Mouse (Mus musculus) large intestine, adult 2 months (tissue): ENCODE results near the gene Gsap. TPM values are rescaled to one million over a fixed set of nuclear protein-coding genes. Genes with fewer than 3 reads are reported as not detected.
A peak's percentile ranks its signal among the peaks of the same experiment; 100 is the strongest.
"Not testable (repeated sequence)": the region's sequence is repeated elsewhere in the genome, so short reads cannot be mapped to it uniquely, and the experiment has no call there.

Experiments
- DNase-seq: peaks from one replicate; pipeline ENCODE4 v3.0.0-alpha.2; 2012; ENCODE audit warnings: low read depth, low spot score
- WGBS: fragments of 180-500 bp; shearing (Covaris S2); methylation state at CpG from one replicate; pipeline ENCODE4 v1.1.7; 2018; 5-methylcytosine and 5-hydroxymethylcytosine counted together
- polyA plus RNA-seq: library from polyadenylated mRNA; depleted of rRNA; stranded (reverse); fragments of >200 nt; gene quantifications from 2 replicates; pipeline ENCODE4 v1.2.3, GENCODE M21; 2012

The Gsap gene
- polyA plus RNA-seq, 1 experiment: 1.4 TPM

GRCm38 (mm10) chr5:21295683-21296082, 109.6 kb downstream of the Gsap start:
- WGBS: 70% methylated on average over 8 of the region's 8 CpGs
- DNase-seq: no peak

DNA sequence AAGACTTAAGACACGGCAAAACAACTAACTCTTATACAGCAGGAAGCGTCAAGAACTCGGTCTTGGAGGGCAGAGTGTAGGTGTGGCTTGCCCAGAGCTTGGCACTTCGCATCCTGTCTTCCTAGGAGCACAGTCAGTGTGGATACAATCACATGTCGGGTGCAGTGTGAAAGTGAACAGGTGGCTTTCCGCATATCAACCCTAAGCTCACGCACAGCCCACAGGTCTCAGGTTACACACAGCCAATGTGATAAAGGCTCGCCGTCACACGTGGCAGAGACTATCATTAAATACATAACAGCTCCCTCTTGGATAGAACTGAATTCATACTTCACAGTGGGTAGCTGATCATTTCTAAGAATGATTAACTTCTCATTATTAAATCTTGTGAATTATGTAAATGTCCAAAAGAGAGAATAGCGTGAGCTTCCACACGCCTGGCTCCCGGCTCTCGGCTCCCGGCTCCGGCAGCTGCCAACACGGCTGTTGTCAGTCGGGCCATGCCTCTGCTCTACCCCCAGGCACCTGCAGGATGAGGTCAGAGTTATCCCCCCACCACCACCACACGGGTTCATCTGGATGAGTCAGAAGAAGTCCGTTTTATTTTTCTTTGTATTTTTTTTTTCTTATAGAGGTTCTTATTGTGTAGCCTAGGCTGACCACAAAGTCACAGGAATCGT, 113.2 kb downstream of the Gsap start:
- 80% methylated on average over 21 of the region's 21 CpGs for WGBS
- no peak for DNase-seq

DNA sequence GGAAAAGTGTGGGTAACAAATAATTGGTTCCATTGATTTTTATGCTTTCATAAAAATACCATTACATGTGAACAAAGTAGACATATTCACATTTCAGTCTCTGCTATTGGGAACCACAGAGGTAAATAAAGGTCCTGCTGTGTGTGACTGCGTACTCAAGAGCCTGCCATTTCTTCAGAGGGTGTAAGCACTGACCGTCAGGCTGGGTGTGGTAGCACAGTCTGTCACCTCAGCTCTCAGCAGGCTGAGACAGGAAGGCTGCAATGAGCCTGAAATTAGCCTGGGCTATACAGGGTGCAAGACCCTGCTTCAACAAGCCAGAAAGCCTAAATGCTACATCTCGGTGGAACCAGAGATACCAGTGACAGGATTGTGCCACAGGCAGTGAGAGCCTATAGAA, 114.0 kb downstream of the Gsap start:
- 98% methylated on average over 3 of the region's 3 CpGs for WGBS
- DNase-seq: no peak

- no peak for DNase-seq
- WGBS: 51% methylated on average over 6 of the region's 6 CpGs
Measured at GRCm38 (mm10) chr5:21301011-21301410, 115.0 kb downstream of the Gsap start.

DNA sequence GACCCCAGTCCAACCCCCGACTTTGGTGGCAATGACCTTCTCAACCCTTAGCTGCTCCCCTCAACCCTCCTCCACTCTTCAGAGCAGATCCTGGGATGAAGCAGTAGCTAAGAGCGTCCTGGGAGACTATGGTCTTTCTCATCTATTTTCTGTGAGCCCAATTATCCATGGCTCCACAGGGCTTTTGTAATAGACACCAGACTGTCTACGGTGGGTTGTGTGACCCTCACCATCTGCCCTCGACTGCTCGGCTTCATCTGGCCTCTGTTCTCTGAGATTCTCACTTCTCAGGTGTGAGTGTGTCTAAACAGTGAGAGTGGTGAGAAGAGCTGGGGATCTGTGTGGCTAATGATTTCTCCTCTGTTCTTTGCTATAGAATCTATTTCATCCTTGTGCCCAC, 121.1 kb downstream of the Gsap start:
- no peak for DNase-seq
- 84% methylated on average over 5 of the region's 5 CpGs for WGBS

DNA sequence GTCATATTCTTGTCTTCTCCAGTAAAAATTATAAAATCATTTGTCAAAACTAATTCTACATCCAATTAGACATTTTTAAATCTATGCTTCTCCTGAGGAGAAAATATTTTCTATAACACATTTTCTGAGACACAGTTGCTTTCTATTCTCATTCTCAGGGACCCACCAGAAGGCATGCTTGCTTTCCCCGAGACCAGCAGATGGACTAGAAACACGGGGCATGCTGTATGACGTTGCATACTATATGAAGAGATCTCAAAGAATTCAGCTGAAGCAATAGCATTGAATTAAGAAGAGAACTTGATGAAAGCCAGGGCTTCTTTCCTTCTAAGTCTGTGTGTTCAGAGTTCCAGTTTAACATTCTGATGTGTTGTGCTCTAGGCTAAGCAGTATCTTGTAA, 128.6 kb downstream of the Gsap start:
- 89% methylated on average over 3 of the region's 3 CpGs for WGBS
- no peak for DNase-seq

DNA sequence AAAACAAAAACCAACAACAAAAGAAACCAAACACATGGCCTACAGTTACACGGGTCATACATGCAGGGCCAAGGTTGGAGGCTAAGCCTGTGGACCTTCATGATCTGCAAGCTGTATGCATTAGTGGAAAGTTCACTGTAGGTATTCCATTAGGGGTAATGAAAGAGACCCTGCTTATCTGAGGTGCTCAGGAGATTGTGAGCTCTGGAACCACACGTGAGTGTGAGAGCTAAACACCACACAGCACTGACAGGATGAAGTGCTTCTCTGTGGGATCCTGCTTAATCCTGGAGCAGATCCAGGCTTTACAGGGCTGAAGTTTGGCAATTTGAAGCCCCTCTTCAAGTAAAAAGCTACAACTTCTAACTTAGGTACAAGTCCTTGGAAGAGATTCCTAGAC, 134.1 kb downstream of the Gsap start:
- no peak for DNase-seq
- 87% methylated on average over 2 of the region's 2 CpGs for WGBS

GRCm38 (mm10) chr5:21326494-21326893, 140.4 kb downstream of the Gsap start:
- DNase-seq: peak; percentile 35
- WGBS: 16% methylated on average over 1 of the region's 1 CpGs

DNA sequence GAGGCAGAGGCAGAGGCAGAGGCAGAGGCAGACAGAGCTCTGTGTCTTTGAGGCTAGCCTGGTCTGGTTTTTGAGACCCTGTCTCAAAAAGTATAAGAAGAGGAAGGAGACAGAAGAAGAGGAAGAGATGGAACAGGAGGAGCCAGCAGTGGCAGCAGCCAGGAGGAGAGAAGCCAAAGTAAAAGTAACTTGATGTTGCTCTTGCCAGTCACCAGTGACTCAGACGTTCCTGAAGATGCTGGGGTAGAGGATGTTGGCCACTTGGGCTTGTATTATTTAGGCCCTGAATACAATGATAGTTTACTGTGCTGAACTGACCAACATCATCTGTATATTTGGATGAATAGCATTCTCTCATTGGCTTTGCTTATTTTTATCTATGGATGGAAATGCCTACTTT, 142.5 kb downstream of the Gsap start:
- WGBS: 67% methylated on average over 1 of the region's 1 CpGs
- DNase-seq: no peak

GRCm38 (mm10) chr5:21329672-21330665, 143.9 kb downstream of the Gsap start:
- WGBS: 69% methylated on average over 11 of the region's 11 CpGs
- no peak for DNase-seq

- peak; percentile 59 for DNase-seq
- 28% methylated on average over 5 of the region's 5 CpGs for WGBS
Measured at GRCm38 (mm10) chr5:21331656-21332055, 145.6 kb downstream of the Gsap start.

DNA sequence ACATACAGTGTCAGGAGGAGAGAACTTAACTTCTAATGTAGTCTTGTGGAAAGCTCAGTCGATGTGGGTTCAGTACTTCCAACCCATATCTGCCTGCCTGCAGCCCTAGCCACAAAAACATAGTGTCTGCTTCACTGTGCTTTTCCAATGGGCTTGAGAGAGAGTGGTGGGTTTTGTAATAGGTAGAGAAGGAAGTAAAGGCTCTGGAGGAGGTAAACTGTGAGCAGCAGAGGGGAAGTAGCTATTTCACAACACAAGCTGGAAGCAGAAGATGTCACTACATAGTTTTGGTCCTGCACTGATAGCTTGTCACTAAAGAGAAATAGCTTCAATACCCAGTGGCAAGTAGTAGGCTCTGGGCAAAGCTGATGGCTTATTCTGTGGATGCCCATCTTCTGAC, 146.1 kb downstream of the Gsap start:
- 41% methylated on average over 1 of the region's 1 CpGs for WGBS
- DNase-seq: no peak

GRCm38 (mm10) chr5:21342265-21342664, 156.2 kb downstream of the Gsap start:
- not testable (repeated sequence) for DNase-seq

DNA sequence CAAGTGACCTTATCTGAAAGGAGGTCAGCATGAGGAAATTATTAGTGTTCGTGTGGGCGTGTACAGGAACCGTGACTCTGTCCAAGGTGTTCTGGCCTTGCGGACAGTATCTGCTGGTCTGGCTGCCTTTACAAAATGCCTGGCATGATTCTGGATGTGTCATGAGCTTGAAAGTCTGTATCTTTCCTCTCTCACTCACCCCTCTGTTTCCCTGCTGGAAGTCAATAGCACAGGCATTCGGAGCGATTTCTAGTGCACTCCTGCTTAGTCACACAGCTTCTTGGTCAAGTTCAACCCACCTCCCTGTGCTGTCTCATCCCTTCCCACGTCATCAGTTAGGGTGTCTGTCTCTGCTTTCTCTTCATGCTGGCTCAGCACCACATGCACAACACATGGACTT, 162.3 kb downstream of the Gsap start:
- no peak for DNase-seq
- 72% methylated on average over 7 of the region's 7 CpGs for WGBS

DNA sequence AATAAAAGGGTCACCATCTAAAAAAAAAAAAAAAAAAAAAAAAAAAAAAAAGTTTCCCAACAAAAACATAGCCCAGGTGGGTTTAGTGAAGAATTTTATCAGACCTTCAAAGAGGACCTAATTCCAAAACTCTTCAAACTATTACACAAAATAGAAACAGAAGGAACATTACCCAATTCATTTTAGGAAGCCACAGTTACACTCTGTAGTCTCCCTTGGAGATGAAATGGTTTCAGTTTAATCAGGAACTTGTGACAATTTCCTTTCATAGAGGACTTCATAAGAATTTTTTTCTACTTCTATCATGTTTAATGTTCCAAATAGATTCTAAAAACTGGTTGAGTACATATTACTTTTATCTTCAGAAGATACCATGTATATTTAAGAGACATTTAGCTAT, 165.6 kb downstream of the Gsap start:
- DNase-seq: no peak

DNA sequence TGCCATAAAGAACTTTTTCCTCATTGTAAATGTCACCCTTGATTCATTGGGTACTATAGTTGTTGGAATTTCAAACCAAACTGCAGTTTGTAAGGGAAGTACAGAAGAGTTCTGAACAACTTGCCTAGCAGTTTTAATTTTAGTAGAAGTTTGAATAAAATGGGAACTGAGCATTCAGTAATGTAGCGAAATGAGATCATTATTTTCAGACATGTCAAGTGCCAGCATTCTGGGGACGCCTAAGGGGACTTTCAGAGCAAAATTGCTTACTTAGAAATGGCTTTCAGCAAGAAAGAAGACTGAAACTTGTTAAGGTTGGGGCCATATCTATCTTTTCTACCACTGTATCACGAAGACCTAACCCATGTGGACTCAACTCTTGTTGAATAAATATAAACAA, 172.6 kb downstream of the Gsap start:
- DNase-seq: no peak
- WGBS: 73% methylated on average over 3 of the region's 3 CpGs

- DNase-seq: peak; percentile 32
- 23% methylated on average over 3 of the region's 3 CpGs for WGBS
Measured at GRCm38 (mm10) chr5:21363343-21363742, 177.3 kb downstream of the Gsap start.
